Mouse (Mus musculus) myocyte (in vitro differentiated cells): ENCODE results near the gene Ugt1a8. TPM values are rescaled to one million over a fixed set of nuclear protein-coding genes. Genes with fewer than 3 reads are reported as not detected.
"Not testable (repeated sequence)": the region's sequence is repeated elsewhere in the genome, so short reads cannot be mapped to it uniquely, and the experiment has no call there.

Experiments
- H3K27me3 ChIP-seq: one replicate; pipeline ENCODE4 v1.6.1; 2011; ENCODE audit not compliant: control insufficient read depth, insufficient read depth, insufficient read length
- H3K36me3 ChIP-seq: one replicate; pipeline ENCODE4 v1.6.1; 2011; ENCODE audit not compliant: control insufficient read depth, insufficient read depth
- H3K4me2 ChIP-seq: one replicate; pipeline ENCODE4 v1.6.1; 2011; ENCODE audit warnings: low read depth, control low read depth
- H3K4me3 ChIP-seq: one replicate; pipeline ENCODE4 v1.5.1; 2011; ENCODE audit warnings: mild to moderate bottlenecking, control low read depth, moderate library complexity
- H3K79me2 ChIP-seq: one replicate; pipeline ENCODE4 v1.6.1; 2011; ENCODE audit not compliant: control insufficient read depth, insufficient read depth
- H3ac ChIP-seq: one replicate; pipeline ENCODE4 v1.6.1; 2011; ENCODE audit not compliant: control insufficient read depth, insufficient read length
- CEBPB ChIP-seq: IDR thresholded peaks from 2 replicates; pipeline ENCODE4 v1.6.1; 2011; ENCODE audit warnings: mild to moderate bottlenecking, moderate library complexity; ENCODE audit not compliant: poor library complexity, insufficient read depth, severe bottlenecking
- E2F4 ChIP-seq: IDR thresholded peaks from one replicate; pipeline ENCODE4 v1.6.1; 2011; ENCODE audit warnings: mild to moderate bottlenecking, control low read depth, moderate library complexity; ENCODE audit not compliant: insufficient read depth
- MAX ChIP-seq: IDR thresholded peaks from one replicate; pipeline ENCODE4 v1.6.1; 2011; ENCODE audit warnings: low read depth, mild to moderate bottlenecking, control low read depth
- MYOD1 ChIP-seq, 3 experiments: IDR thresholded peaks; one replicate each; pipeline ENCODE4 v1.6.1; 2011; ENCODE audit warnings: control low read depth in 2 of 3, low read depth in 2 of 3, mild to moderate bottlenecking in 2 of 3, moderate library complexity in 1 of 3; ENCODE audit not compliant: insufficient read length in 2 of 3, control insufficient read depth in 1 of 3
- MYOG ChIP-seq, 3 experiments: IDR thresholded peaks; one replicate each; pipeline ENCODE4 v1.6.1; 2011; ENCODE audit warnings: control low read depth in 2 of 3, low read depth in 2 of 3, mild to moderate bottlenecking in 2 of 3; ENCODE audit not compliant: insufficient read length in 2 of 3, control insufficient read depth in 1 of 3, insufficient read depth in 1 of 3
- POLR2A ChIP-seq: IDR thresholded peaks from one replicate; pipeline ENCODE4 v1.6.1; 2011; ENCODE audit warnings: low read depth, mild to moderate bottlenecking, control low read depth, moderate library complexity; ENCODE audit not compliant: insufficient read length
- POLR2AphosphoS2 ChIP-seq: IDR thresholded peaks from one replicate; pipeline ENCODE4 v1.6.1; 2011; ENCODE audit warnings: low read depth, control low read depth; ENCODE audit not compliant: insufficient read length
- REST ChIP-seq: IDR thresholded peaks from one replicate; pipeline ENCODE4 v1.6.1; 2011; ENCODE audit warnings: mild to moderate bottlenecking, control low read depth, moderate library complexity; ENCODE audit not compliant: insufficient read depth, insufficient read length
- SRF ChIP-seq: IDR thresholded peaks from one replicate; pipeline ENCODE4 v1.6.1; 2011; ENCODE audit warnings: low read depth; ENCODE audit not compliant: control insufficient read depth, insufficient read length
- TCF12 ChIP-seq: IDR thresholded peaks from one replicate; pipeline ENCODE4 v1.6.1; 2011; ENCODE audit warnings: mild to moderate bottlenecking, control low read depth; ENCODE audit not compliant: poor library complexity, insufficient read depth, severe bottlenecking
- TCF3 ChIP-seq: IDR thresholded peaks from one replicate; pipeline ENCODE4 v1.6.1; 2011; ENCODE audit warnings: low read depth, control low read depth; ENCODE audit not compliant: insufficient read length
- USF1 ChIP-seq: IDR thresholded peaks from one replicate; pipeline ENCODE4 v1.6.1; 2011; ENCODE audit warnings: low read depth, mild to moderate bottlenecking, control low read depth, moderate library complexity
- polyA plus RNA-seq: library from polyadenylated mRNA; unstranded; fragments of >200 nt; fragmentation: generic; extraction: Trizol; gene quantifications from one replicate; pipeline ENCODE4 v1.2.1, GENCODE M21; 2012; ENCODE audit warnings: missing spikeins

The Ugt1a8 gene
- polyA plus RNA-seq, 1 experiment: not detected

DNA sequence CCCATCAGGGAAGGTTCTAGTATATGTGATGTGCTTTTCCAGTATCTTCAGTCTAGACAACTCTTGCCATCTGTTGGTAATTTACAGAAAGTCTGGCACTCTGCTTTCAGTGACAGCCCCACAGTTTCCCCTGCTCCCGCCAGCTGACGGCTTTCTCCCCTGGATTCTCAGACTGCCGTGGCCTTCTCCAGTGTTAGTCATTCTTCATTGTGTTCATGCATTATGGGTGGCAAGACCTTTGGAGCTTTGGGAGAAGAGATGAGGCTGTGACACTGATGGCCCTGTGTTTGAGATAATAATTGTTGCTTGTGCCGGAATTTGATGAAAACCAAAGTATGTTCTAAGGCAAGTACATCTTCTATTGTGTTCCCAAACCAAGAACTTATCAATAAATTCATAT is 131.0 kb downstream of the Ugt1a8 start:
- Histone ChIP-seq H3K4me2 (no peak overlapping the region), H3K4me3 (no peak overlapping the region), H3ac (no peak overlapping the region), H3K27me3 (no peaks in the 10 kb centered on the region), H3K36me3 (no peaks in the 10 kb centered on the region), H3K79me2 (no peaks in the 10 kb centered on the region)
- no peak for TF ChIP-seq SRF

DNA sequence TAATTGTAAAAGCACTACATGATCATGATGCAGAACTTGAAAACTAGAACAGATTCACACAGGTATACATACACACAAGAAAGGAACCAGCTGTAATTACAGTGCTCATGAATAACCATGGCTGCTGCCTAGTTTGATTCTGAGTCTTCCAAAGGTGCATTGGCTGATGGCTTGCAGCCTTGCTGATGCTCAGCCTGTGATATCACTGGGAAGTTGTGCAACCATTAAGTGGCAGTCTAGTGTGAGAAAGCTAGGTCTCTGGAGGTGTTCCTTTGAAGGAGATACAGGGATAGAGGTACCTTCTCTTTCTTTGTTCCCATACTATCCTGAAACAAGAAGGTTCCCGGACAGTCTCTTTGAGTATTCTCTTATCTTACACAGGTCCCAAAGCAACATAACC is 131.4 kb downstream of the Ugt1a8 start:
- Histone ChIP-seq H3K79me2 (no peaks in the 10 kb centered on the region), H3K27me3 (no peaks in the 10 kb centered on the region), H3ac (no peak overlapping the region), H3K4me2 (no peak overlapping the region), H3K4me3 (no peak overlapping the region), H3K36me3 (no peaks in the 10 kb centered on the region)
- TF ChIP-seq TCF3: no peak

DNA sequence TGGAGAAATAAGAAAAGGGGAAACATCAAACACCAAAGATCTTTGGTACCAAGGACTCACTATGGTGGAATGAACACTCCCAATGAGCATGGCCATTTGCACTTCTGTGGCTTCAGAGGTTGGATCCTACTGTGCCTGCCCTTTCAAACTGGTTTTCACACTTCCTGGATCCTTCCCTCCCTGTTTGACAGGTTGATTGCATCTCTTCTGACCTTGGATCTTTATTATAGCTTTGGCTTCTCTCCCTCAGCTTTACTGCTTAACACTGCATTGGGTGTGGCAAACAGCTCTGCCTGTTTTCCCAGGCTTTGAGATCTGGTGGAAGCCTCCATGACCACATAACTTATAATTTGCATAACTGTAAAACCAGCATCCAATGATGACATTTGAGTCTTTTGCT is 132.7 kb downstream of the Ugt1a8 start:
- Histone ChIP-seq H3K4me2 (no peak overlapping the region), H3ac (no peak overlapping the region), H3K36me3 (no peaks in the 10 kb centered on the region), H3K4me3 (no peak overlapping the region), H3K79me2 (no peaks in the 10 kb centered on the region), H3K27me3 (no peaks in the 10 kb centered on the region)
- no peak for TF ChIP-seq TCF12
- TF ChIP-seq SRF: no peak
- TF ChIP-seq MYOG (IDR thresholded peaks at IDR 0.05; ENCODE audit: control insufficient read depth in 1 of 3, insufficient read depth in 1 of 3, insufficient read length in 2 of 3, low read depth in 2 of 3): no peak
- no peak for TF ChIP-seq TCF3
- TF ChIP-seq POLR2A: no peak
- TF ChIP-seq REST: no peak
- TF ChIP-seq CEBPB: no peak
- TF ChIP-seq USF1: no peak
- TF ChIP-seq MAX: no peak
- no peak for TF ChIP-seq E2F4
- no peak for TF ChIP-seq MYOD1 (IDR thresholded peaks at IDR 0.05; ENCODE audit: control insufficient read depth in 1 of 3, insufficient read length in 2 of 3, low read depth in 2 of 3)
- no peak for TF ChIP-seq POLR2AphosphoS2

DNA sequence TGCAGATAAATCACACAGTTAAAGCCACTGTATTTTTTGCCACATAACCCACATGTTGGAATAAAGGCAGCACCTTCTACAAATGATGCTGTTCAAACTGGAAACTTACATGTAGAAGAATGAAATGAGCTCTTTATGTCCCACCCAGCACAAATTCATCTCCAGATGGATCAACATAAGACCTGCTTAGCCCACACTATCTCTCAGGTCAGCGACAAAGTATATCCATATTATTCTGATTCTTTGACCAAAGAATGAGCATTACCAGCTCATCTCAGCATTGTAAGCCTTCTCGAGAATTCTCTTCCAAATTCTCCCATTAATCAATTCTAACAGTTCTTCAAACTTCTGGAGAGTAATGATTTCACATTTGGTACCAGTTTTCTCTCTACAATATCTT is 134.6 kb downstream of the Ugt1a8 start:
- Histone ChIP-seq H3K36me3 (no peaks in the 10 kb centered on the region), H3K4me2 (no peak overlapping the region), H3K4me3 (no peak overlapping the region), H3ac (no peak overlapping the region), H3K27me3 (no peaks in the 10 kb centered on the region), H3K79me2 (no peaks in the 10 kb centered on the region)
- TF ChIP-seq REST (no peak), MYOD1 (IDR thresholded peaks at IDR 0.05; ENCODE audit: control insufficient read depth in 1 of 3, insufficient read length in 2 of 3, low read depth in 2 of 3) (no peak), E2F4 (no peak), TCF12 (no peak), POLR2A (no peak), CEBPB (no peak), TCF3 (no peak), POLR2AphosphoS2 (no peak), SRF (no peak), MYOG (IDR thresholded peaks at IDR 0.05; ENCODE audit: control insufficient read depth in 1 of 3, insufficient read depth in 1 of 3, insufficient read length in 2 of 3, low read depth in 2 of 3) (no peak), USF1 (no peak), MAX (no peak)

DNA sequence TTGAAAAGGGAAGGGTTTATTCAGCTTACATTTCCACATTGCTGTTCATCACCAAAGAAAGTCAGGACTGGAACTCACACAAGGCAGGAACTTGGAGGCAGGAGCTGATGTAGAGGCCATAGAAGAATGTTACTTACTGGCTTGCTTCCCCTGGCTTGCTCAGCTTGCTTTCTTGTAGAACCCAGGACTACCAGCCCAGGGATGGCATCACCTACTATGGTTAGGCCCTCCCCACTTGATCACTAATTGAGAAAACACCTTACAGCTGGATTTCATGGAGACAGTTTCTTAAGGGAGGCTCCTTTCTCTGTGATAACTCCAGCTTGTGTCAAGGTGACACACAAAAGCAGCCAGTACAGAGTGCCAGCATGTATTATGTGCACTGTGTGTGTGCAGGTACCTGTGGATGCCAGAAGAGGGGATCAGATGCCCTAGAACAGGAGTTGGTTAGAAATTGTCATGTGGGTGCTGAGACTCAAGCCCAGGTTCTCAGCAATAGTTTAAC is 135.4 kb downstream of the Ugt1a8 start:
- not testable (repeated sequence) for H3K36me3 ChIP-seq, H3K4me2 ChIP-seq, H3ac ChIP-seq, H3K79me2 ChIP-seq, H3K27me3 ChIP-seq, H3K4me3 ChIP-seq

DNA sequence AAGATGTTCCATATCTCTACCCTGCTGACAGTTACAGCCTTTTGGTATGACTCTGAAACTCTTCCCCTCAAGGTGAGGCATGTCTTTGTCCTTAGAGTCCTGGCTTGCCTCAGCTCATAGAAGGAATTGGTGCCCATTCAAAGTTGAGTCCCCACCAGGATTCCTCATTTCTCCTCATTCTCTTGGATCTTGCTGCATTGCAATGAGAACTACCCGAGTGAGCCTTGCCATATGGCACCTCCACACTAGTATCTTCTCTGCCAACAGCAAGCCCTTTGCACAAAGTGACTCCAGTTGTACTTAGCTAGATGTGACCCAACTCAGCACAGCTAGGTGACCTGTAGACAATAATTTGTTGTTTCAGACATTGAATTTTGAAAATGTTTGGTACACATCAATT is 136.0 kb downstream of the Ugt1a8 start:
- no peaks in the 10 kb centered on the region for H3K27me3 ChIP-seq

More for the DNA sequence above, 136.0 kb downstream of the Ugt1a8 start:
- TF ChIP-seq MYOD1 (IDR thresholded peaks at IDR 0.05; ENCODE audit: control insufficient read depth in 1 of 3, insufficient read length in 2 of 3, low read depth in 2 of 3): no peak
- no peak for TF ChIP-seq USF1
- no peak for TF ChIP-seq SRF
- TF ChIP-seq TCF3: no peak
- no peak for TF ChIP-seq MYOG (IDR thresholded peaks at IDR 0.05; ENCODE audit: control insufficient read depth in 1 of 3, insufficient read depth in 1 of 3, insufficient read length in 2 of 3, low read depth in 2 of 3)
- TF ChIP-seq E2F4: no peak
- no peaks in the 10 kb centered on the region for H3K79me2 ChIP-seq
- H3K36me3 ChIP-seq: no peaks in the 10 kb centered on the region
- H3K4me3 ChIP-seq: no peak overlapping the region
- H3ac ChIP-seq: no peak overlapping the region
- H3K4me2 ChIP-seq: no peak overlapping the region
